Mouse (Mus musculus) liver, adult 2 months (tissue): ENCODE data around the gene Papln.

ENCODE experiments used
- CTCF ChIP-seq: fragments of 200-500 bp; IDR thresholded peaks from 2 replicates; pipeline ENCODE4 v1.5.1; 2011; ENCODE audit warnings: low read depth, low read length, control low read depth
- POLR2A ChIP-seq: fragments of 200-500 bp; IDR thresholded peaks from 2 replicates; pipeline ENCODE4 v1.6.1; 2011; ENCODE audit warnings: low read length, control low read depth; ENCODE audit not compliant: insufficient read depth; ENCODE audit errors: extremely low read depth

- TF ChIP-seq CTCF (no peak), POLR2A (no peak)
Measured at GRCm38 (mm10) chr12:83716416-83717184, 46.8 kb upstream of the Papln start.
